Mouse (Mus musculus): ENCODE results near the gene Pdss2. TPM values are rescaled to one million over a fixed set of nuclear protein-coding genes. Genes with fewer than 3 reads are reported as not detected.

Pdss2 gene
- total RNA-seq, 2 experiments from 2014 or later = 16.1 to 19.5 TPM

- DNase-seq = peak; percentile 75
Measured at GRCm38 (mm10) chr10:43483426-43483995, 262.2 kb downstream of the Pdss2 start.

GRCm38 (mm10) chr10:43485751-43486268, 264.5 kb downstream of the Pdss2 start:
- DNase-seq = no peak

GRCm38 (mm10) chr10:43487441-43488010, 266.2 kb downstream of the Pdss2 start:
- no peak for DNase-seq

GRCm38 (mm10) chr10:43488258-43488657, 267.0 kb downstream of the Pdss2 start:
- no peak for DNase-seq

- DNase-seq = no peak
Measured at GRCm38 (mm10) chr10:43489139-43489538, 267.9 kb downstream of the Pdss2 start.

- DNase-seq = no peak
Measured at GRCm38 (mm10) chr10:43489550-43489949, 268.3 kb downstream of the Pdss2 start.

- no peak for DNase-seq
Measured at GRCm38 (mm10) chr10:43490034-43490433, 268.7 kb downstream of the Pdss2 start.

- DNase-seq = no peak
Measured at GRCm38 (mm10) chr10:43490846-43491245, 269.6 kb downstream of the Pdss2 start.

GRCm38 (mm10) chr10:43502599-43502998, 281.3 kb downstream of the Pdss2 start:
- no peak for DNase-seq

GRCm38 (mm10) chr10:43504291-43504690, 283.0 kb downstream of the Pdss2 start:
- no peak for DNase-seq

- DNase-seq = no peak
Measured at GRCm38 (mm10) chr10:43507051-43507450, 285.8 kb downstream of the Pdss2 start.

GRCm38 (mm10) chr10:43509228-43509627, 287.9 kb downstream of the Pdss2 start:
- DNase-seq = no peak

- DNase-seq = no peak
Measured at GRCm38 (mm10) chr10:43512976-43513375, 291.7 kb downstream of the Pdss2 start.

Other genes starting within 250 kb of the Pdss2 start
- 1 to 10 TPM; 2.8 to 5.3 TPM for gene Sobp, start 47.0 kb upstream of the Pdss2 start, total RNA-seq (2021)
- under 1 TPM; 0.33 to 0.51 TPM for gene 9030612E09Rik, start 46.8 kb upstream of the Pdss2 start, total RNA-seq (2021)

Measured in adrenal gland, postnatal 10 days (tissue).